Mouse (Mus musculus): ENCODE measurements around the gene Gm20388. TPM values are rescaled to one million over a fixed set of nuclear protein-coding genes. Genes with fewer than 3 reads are reported as not detected.
A peak's percentile ranks its signal among the peaks of the same experiment; 100 is the strongest.

Gm20388 gene
- polyA plus RNA-seq, 1 experiment from 2014 or later: 7.4 TPM

GRCm38 (mm10) chr8:123671454-123671853, 3760.8 kb downstream of the Gm20388 start:
- 64% methylated on average over 7 of the region's 7 CpGs for WGBS
- Histone ChIP-seq H3K4me2 (ENCODE audit: low read depth, low read length) (no peak overlapping the region), H3K4me3 (replicated peaks; ENCODE audit: low read length) (no peak overlapping the region), H3K4me1 (ENCODE audit: control insufficient read depth, insufficient read depth, low read length) (peaks cover 6% of the 10 kb centered on the region; the same call in 1 of the 2 replicates), H3K27me3 (ENCODE audit: control insufficient read depth, insufficient read depth, low read length) (no peaks in the 10 kb centered on the region), H3K9ac (ENCODE audit: low read length) (no peak overlapping the region), H3K27ac (ENCODE audit: low read length) (no peak overlapping the region), H3K9me3 (replicated peaks; ENCODE audit: control insufficient read depth, low read length) (no peaks in the 10 kb centered on the region), H3K36me3 (ENCODE audit: control insufficient read depth, insufficient read depth, low read length) (no peaks in the 10 kb centered on the region)
- no peak for ATAC-seq (ENCODE audit: insufficient read depth, low FRiP score)

DNA sequence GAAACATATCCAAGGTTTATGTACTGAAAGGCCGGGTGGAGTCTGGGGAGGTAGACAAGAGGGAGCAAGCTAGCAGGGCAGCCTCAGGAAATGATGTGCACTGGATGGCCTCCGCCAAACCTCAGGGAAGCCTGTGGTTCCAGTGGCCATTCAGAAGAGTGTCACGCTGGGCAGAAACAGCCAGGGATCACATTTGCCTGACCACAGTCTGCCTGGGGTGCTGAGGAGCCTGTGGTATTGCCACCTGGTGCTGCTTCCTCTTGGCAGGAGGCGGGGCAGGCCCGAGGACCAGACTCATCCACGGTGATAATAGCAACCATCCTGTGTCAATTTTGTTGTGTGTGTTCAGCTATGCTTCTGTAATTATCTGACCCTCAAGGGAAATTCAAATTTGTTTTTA, 3762.0 kb downstream of the Gm20388 start:
- Histone ChIP-seq H3K9ac (ENCODE audit: low read length) (no peak overlapping the region), H3K36me3 (ENCODE audit: control insufficient read depth, insufficient read depth, low read length) (no peaks in the 10 kb centered on the region), H3K4me2 (ENCODE audit: low read depth, low read length) (no peak overlapping the region), H3K4me1 (ENCODE audit: control insufficient read depth, insufficient read depth, low read length) (peaks cover 6% of the 10 kb centered on the region; the same call in 1 of the 2 replicates), H3K4me3 (replicated peaks; ENCODE audit: low read length) (no peak overlapping the region), H3K9me3 (replicated peaks; ENCODE audit: control insufficient read depth, low read length) (no peaks in the 10 kb centered on the region), H3K27ac (ENCODE audit: low read length) (no peak overlapping the region), H3K27me3 (ENCODE audit: control insufficient read depth, insufficient read depth, low read length) (no peaks in the 10 kb centered on the region)
- no peak for ATAC-seq (ENCODE audit: insufficient read depth, low FRiP score)
- 78% methylated on average over 6 of the region's 6 CpGs for WGBS

DNA sequence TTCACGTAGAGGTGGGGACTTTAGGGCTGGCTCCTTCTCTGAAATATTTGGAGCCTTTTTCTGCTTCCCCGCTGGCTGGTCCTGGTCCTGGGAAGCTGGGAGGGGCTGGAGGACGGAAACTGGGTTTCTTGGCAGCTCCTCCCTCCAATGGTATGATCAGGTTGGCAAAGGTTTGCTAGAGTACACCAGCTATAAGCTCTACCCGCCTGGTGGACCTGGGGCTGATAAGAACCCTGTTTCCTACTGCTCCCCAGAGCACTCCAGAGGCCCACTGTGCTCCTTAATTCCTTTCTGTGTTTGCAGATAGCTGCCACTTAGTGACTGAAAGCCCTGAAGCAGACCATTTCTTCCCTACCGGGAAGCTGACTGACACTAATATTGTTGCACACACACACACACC, 3765.0 kb downstream of the Gm20388 start:
- WGBS: 40% methylated on average over 5 of the region's 5 CpGs
- Histone ChIP-seq H3K4me2 (ENCODE audit: low read depth, low read length) (peak overlapping the region; percentile 9; the same call in 1 of the 2 replicates), H3K4me3 (replicated peaks; ENCODE audit: low read length) (no peak overlapping the region), H3K9ac (ENCODE audit: low read length) (peak overlapping the region; percentile 21; the same call in 1 of the 2 replicates), H3K27me3 (ENCODE audit: control insufficient read depth, insufficient read depth, low read length) (no peaks in the 10 kb centered on the region), H3K9me3 (replicated peaks; ENCODE audit: control insufficient read depth, low read length) (no peaks in the 10 kb centered on the region), H3K36me3 (ENCODE audit: control insufficient read depth, insufficient read depth, low read length) (no peaks in the 10 kb centered on the region), H3K4me1 (ENCODE audit: control insufficient read depth, insufficient read depth, low read length) (peaks cover 6% of the 10 kb centered on the region; the same call in 1 of the 2 replicates), H3K27ac (ENCODE audit: low read length) (peak overlapping the region; percentile 38)
- peak; percentile 69 for ATAC-seq (ENCODE audit: insufficient read depth, low FRiP score)

GRCm38 (mm10) chr8:123678390-123678789, 3767.7 kb downstream of the Gm20388 start:
- Histone ChIP-seq H3K27me3 (ENCODE audit: control insufficient read depth, insufficient read depth, low read length) (no peaks in the 10 kb centered on the region), H3K36me3 (ENCODE audit: control insufficient read depth, insufficient read depth, low read length) (no peaks in the 10 kb centered on the region), H3K9me3 (replicated peaks; ENCODE audit: control insufficient read depth, low read length) (no peaks in the 10 kb centered on the region), H3K27ac (ENCODE audit: low read length) (no peak overlapping the region), H3K4me3 (replicated peaks; ENCODE audit: low read length) (no peak overlapping the region), H3K9ac (ENCODE audit: low read length) (no peak overlapping the region), H3K4me2 (ENCODE audit: low read depth, low read length) (no peak overlapping the region), H3K4me1 (ENCODE audit: control insufficient read depth, insufficient read depth, low read length) (peaks cover 11% of the 10 kb centered on the region)
- ATAC-seq (ENCODE audit: insufficient read depth, low FRiP score): no peak
- WGBS: 75% methylated on average over 4 of the region's 4 CpGs

GRCm38 (mm10) chr8:123682073-123682761, 3771.6 kb downstream of the Gm20388 start:
- WGBS: 22% methylated on average over 18 of the region's 18 CpGs
- no peak overlapping the region for H3K4me2 ChIP-seq (ENCODE audit: low read depth, low read length)
- H3K4me3 ChIP-seq (replicated peaks; ENCODE audit: low read length): no peak overlapping the region
- H3K4me1 ChIP-seq (ENCODE audit: control insufficient read depth, insufficient read depth, low read length): peaks cover 5% of the 10 kb centered on the region
- ATAC-seq (ENCODE audit: insufficient read depth, low FRiP score): peak; percentile 84
- H3K9me3 ChIP-seq (replicated peaks; ENCODE audit: control insufficient read depth, low read length): no peaks in the 10 kb centered on the region
- no peaks in the 10 kb centered on the region for H3K27me3 ChIP-seq (ENCODE audit: control insufficient read depth, insufficient read depth, low read length)
- no peaks in the 10 kb centered on the region for H3K36me3 ChIP-seq (ENCODE audit: control insufficient read depth, insufficient read depth, low read length)
- no peak overlapping the region for H3K9ac ChIP-seq (ENCODE audit: low read length)
- H3K27ac ChIP-seq (ENCODE audit: low read length): no peak overlapping the region

- H3K27me3 ChIP-seq (ENCODE audit: control insufficient read depth, insufficient read depth, low read length): no peaks in the 10 kb centered on the region
- H3K4me2 ChIP-seq (ENCODE audit: low read depth, low read length): no peak overlapping the region
- ATAC-seq (ENCODE audit: insufficient read depth, low FRiP score): no peak
- WGBS: 40% methylated on average over 7 of the region's 7 CpGs
- no peaks in the 10 kb centered on the region for H3K9me3 ChIP-seq (replicated peaks; ENCODE audit: control insufficient read depth, low read length)
- no peak overlapping the region for H3K4me3 ChIP-seq (replicated peaks; ENCODE audit: low read length)
- no peak overlapping the region for H3K27ac ChIP-seq (ENCODE audit: low read length)
- H3K4me1 ChIP-seq (ENCODE audit: control insufficient read depth, insufficient read depth, low read length): peaks cover 5% of the 10 kb centered on the region
- no peaks in the 10 kb centered on the region for H3K36me3 ChIP-seq (ENCODE audit: control insufficient read depth, insufficient read depth, low read length)
- no peak overlapping the region for H3K9ac ChIP-seq (ENCODE audit: low read length)
These were observed 3772.7 kb downstream of the Gm20388 start for GRCm38 (mm10) chr8:123683321-123683720.

GRCm38 (mm10) chr8:123684806-123685205, 3774.2 kb downstream of the Gm20388 start:
- Histone ChIP-seq H3K27ac (ENCODE audit: low read length) (no peak overlapping the region), H3K9me3 (replicated peaks; ENCODE audit: control insufficient read depth, low read length) (no peaks in the 10 kb centered on the region), H3K9ac (ENCODE audit: low read length) (no peak overlapping the region), H3K4me1 (ENCODE audit: control insufficient read depth, insufficient read depth, low read length) (peaks cover 5% of the 10 kb centered on the region), H3K4me2 (ENCODE audit: low read depth, low read length) (no peak overlapping the region), H3K36me3 (ENCODE audit: control insufficient read depth, insufficient read depth, low read length) (no peaks in the 10 kb centered on the region), H3K4me3 (replicated peaks; ENCODE audit: low read length) (no peak overlapping the region), H3K27me3 (ENCODE audit: control insufficient read depth, insufficient read depth, low read length) (no peaks in the 10 kb centered on the region)
- ATAC-seq (ENCODE audit: insufficient read depth, low FRiP score): no peak
- 77% methylated on average over 7 of the region's 7 CpGs for WGBS

GRCm38 (mm10) chr8:123685477-123685876, 3774.8 kb downstream of the Gm20388 start:
- ATAC-seq (ENCODE audit: insufficient read depth, low FRiP score): no peak
- 85% methylated on average over 4 of the region's 4 CpGs for WGBS
- Histone ChIP-seq H3K4me2 (ENCODE audit: low read depth, low read length) (no peak overlapping the region), H3K9me3 (replicated peaks; ENCODE audit: control insufficient read depth, low read length) (no peaks in the 10 kb centered on the region), H3K9ac (ENCODE audit: low read length) (no peak overlapping the region), H3K27me3 (ENCODE audit: control insufficient read depth, insufficient read depth, low read length) (no peaks in the 10 kb centered on the region), H3K36me3 (ENCODE audit: control insufficient read depth, insufficient read depth, low read length) (no peaks in the 10 kb centered on the region), H3K4me3 (replicated peaks; ENCODE audit: low read length) (no peak overlapping the region), H3K4me1 (ENCODE audit: control insufficient read depth, insufficient read depth, low read length) (peaks cover 5% of the 10 kb centered on the region), H3K27ac (ENCODE audit: low read length) (no peak overlapping the region)

DNA sequence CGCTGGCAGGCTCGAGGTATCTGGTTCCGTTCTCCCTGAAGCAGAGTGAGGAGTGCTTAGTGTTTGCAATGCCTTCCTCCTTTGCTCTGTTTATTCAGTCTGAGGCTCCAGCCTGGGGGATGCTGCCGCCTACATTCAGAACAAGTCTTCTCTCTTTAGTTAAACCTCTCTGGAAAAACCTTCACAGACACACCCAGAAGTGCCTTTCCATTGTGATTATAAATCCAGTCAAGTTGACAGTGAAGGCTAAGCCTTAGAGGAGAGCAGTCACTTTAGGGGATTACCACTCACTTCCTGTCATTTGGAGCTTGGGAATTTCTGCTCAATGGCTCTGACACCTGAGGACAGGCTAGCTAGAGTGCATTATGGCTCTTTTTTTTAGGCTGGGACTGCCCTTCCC, 3777.2 kb downstream of the Gm20388 start:
- Histone ChIP-seq H3K4me2 (ENCODE audit: low read depth, low read length) (no peak overlapping the region), H3K4me1 (ENCODE audit: control insufficient read depth, insufficient read depth, low read length) (no peaks in the 10 kb centered on the region), H3K27me3 (ENCODE audit: control insufficient read depth, insufficient read depth, low read length) (no peaks in the 10 kb centered on the region), H3K9ac (ENCODE audit: low read length) (no peak overlapping the region), H3K27ac (ENCODE audit: low read length) (no peak overlapping the region), H3K4me3 (replicated peaks; ENCODE audit: low read length) (no peak overlapping the region), H3K9me3 (replicated peaks; ENCODE audit: control insufficient read depth, low read length) (no peaks in the 10 kb centered on the region), H3K36me3 (ENCODE audit: control insufficient read depth, insufficient read depth, low read length) (no peaks in the 10 kb centered on the region)
- no peak for ATAC-seq (ENCODE audit: insufficient read depth, low FRiP score)
- WGBS: 32% methylated on average over 4 of the region's 4 CpGs
